Mouse (Mus musculus) right cerebral cortex, postnatal 10 days (tissue): ENCODE results near the gene Defb25.
"Not testable (repeated sequence)": the region's sequence is repeated elsewhere in the genome, so short reads cannot be mapped to it uniquely, and the experiment has no call there.

Source experiments
- DNase-seq, 2 experiments: peaks; one replicate each; pipeline ENCODE4 v3.0.0; 2021; ENCODE audit warnings: low spot score in 2 of 2

The Defb25 gene

GRCm38 (mm10) chr2:152622953-152623352, at the start of gene Defb25:
Gene Defb25 (minus strand): TSS chr2:152623053.
- DNase-seq = no peak

- no peak for DNase-seq
Measured at GRCm38 (mm10) chr2:152672166-152672565, 49.3 kb upstream of the Defb25 start.

GRCm38 (mm10) chr2:152671642-152671999, 48.8 kb upstream of the Defb25 start:
- DNase-seq = peak; percentile 69 to 76

GRCm38 (mm10) chr2:152670983-152671641, 48.3 kb upstream of the Defb25 start:
- peak; percentile 67 to 76 for DNase-seq

GRCm38 (mm10) chr2:152669639-152670484, 47.0 kb upstream of the Defb25 start:
- peak; percentile 64 for DNase-seq

GRCm38 (mm10) chr2:152669256-152669638, 46.4 kb upstream of the Defb25 start, which contains the start of gene H13:
Gene H13 (plus strand): TSS chr2:152669461.
- DNase-seq = peak; percentile 95 to 96

GRCm38 (mm10) chr2:152666191-152666590, 43.3 kb upstream of the Defb25 start:
- not testable (repeated sequence) for DNase-seq

- DNase-seq = no peak
Measured at GRCm38 (mm10) chr2:152661163-152661562, 38.3 kb upstream of the Defb25 start.

- no peak for DNase-seq
Measured at GRCm38 (mm10) chr2:152657398-152657797, 34.5 kb upstream of the Defb25 start.

- DNase-seq = peak; percentile 87 to 95
Measured at GRCm38 (mm10) chr2:152653874-152654715, 31.2 kb upstream of the Defb25 start.

- no peak for DNase-seq
Measured at GRCm38 (mm10) chr2:152652901-152653620, 30.2 kb upstream of the Defb25 start.

GRCm38 (mm10) chr2:152639406-152640113, 16.7 kb upstream of the Defb25 start:
- no peak for DNase-seq

- DNase-seq = no peak
Measured at GRCm38 (mm10) chr2:152638865-152639264, 16.0 kb upstream of the Defb25 start.

- DNase-seq = no peak
Measured at GRCm38 (mm10) chr2:152637381-152637780, 14.5 kb upstream of the Defb25 start.

- no peak for DNase-seq
Measured at GRCm38 (mm10) chr2:152637006-152637322, 14.1 kb upstream of the Defb25 start.

- DNase-seq = no peak
Measured at GRCm38 (mm10) chr2:152636246-152637005, 13.6 kb upstream of the Defb25 start.

- DNase-seq = no peak
Measured at GRCm38 (mm10) chr2:152634311-152634710, 11.5 kb upstream of the Defb25 start.

- no peak for DNase-seq
Measured at GRCm38 (mm10) chr2:152633334-152633733, 10.5 kb upstream of the Defb25 start.

GRCm38 (mm10) chr2:152629904-152630303, 7.1 kb upstream of the Defb25 start:
- no peak for DNase-seq

- no peak for DNase-seq
Measured at GRCm38 (mm10) chr2:152629239-152629638, 6.4 kb upstream of the Defb25 start.
